Mouse (Mus musculus): ENCODE data around the gene Letm1. TPM values are rescaled to one million over a fixed set of nuclear protein-coding genes. Genes with fewer than 3 reads are reported as not detected.

Letm1 gene
- polyA plus RNA-seq, 2 experiments: 31.3 to 44.4 TPM

- H3K36me3 ChIP-seq (ENCODE audit: control insufficient read depth, insufficient read depth, low read length): peaks cover 1% of the 10 kb centered on the region; the same call in 1 of the 2 replicates
- peak overlapping the region; percentile 95 for H3K9ac ChIP-seq (ENCODE audit: low read depth, low read length, severe bottlenecking)
- H3K27me3 ChIP-seq (ENCODE audit: control insufficient read depth, insufficient read depth, low read length): no peaks in the 10 kb centered on the region
- peak overlapping the region; percentile 94 for H3K27ac ChIP-seq (replicated peaks; ENCODE audit: low read depth, low read length)
- WGBS: 22% methylated on average over 9 of the region's 9 CpGs
- no peak for ATAC-seq (ENCODE audit: low FRiP score, low read depth)
- no peak for TF ChIP-seq POLR2A (IDR thresholded peaks at IDR 0.05; ENCODE audit: borderline replicate concordance, extremely low read depth, insufficient read depth, insufficient read length)
- peak overlapping the region; percentile 100 for H3K4me3 ChIP-seq (replicated peaks; ENCODE audit: low read length)
- DNase-seq (ENCODE audit: low spot score): no peak
- peak overlapping the region; percentile 83 for H3K4me2 ChIP-seq (replicated peaks; ENCODE audit: low read depth, low read length, severe bottlenecking)
- no peaks in the 10 kb centered on the region for H3K9me3 ChIP-seq (ENCODE audit: control insufficient read depth, low read length)
- peaks cover 9% of the 10 kb centered on the region for H3K4me1 ChIP-seq (ENCODE audit: control insufficient read depth, insufficient read depth, low read length)
Measured at GRCm38 (mm10) chr5:33819141-33819875, 36.7 kb upstream of the Letm1 start.

- no peak overlapping the region for H3K27ac ChIP-seq (replicated peaks; ENCODE audit: low read depth, low read length)
- 25% methylated on average over 5 of the region's 5 CpGs for WGBS
Measured at GRCm38 (mm10) chr5:33818104-33818503, 35.5 kb upstream of the Letm1 start.

GRCm38 (mm10) chr5:33816008-33816725, 33.5 kb upstream of the Letm1 start:
- no peak for TF ChIP-seq POLR2A (IDR thresholded peaks at IDR 0.05; ENCODE audit: borderline replicate concordance, extremely low read depth, insufficient read depth, insufficient read length)
- Histone ChIP-seq H3K4me3 (replicated peaks; ENCODE audit: low read length) (no peak overlapping the region), H3K9ac (ENCODE audit: low read depth, low read length, severe bottlenecking) (no peak overlapping the region), H3K4me2 (replicated peaks; ENCODE audit: low read depth, low read length, severe bottlenecking) (no peak overlapping the region), H3K36me3 (ENCODE audit: control insufficient read depth, insufficient read depth, low read length) (no peaks in the 10 kb centered on the region), H3K9me3 (ENCODE audit: control insufficient read depth, low read length) (no peaks in the 10 kb centered on the region), H3K27ac (replicated peaks; ENCODE audit: low read depth, low read length) (no peak overlapping the region), H3K27me3 (ENCODE audit: control insufficient read depth, insufficient read depth, low read length) (no peaks in the 10 kb centered on the region), H3K4me1 (ENCODE audit: control insufficient read depth, insufficient read depth, low read length) (peaks cover 5% of the 10 kb centered on the region)
- no peak for DNase-seq (ENCODE audit: low spot score)
- WGBS: 73% methylated on average over 6 of the region's 6 CpGs
- no peak for ATAC-seq (ENCODE audit: low FRiP score, low read depth)

More at GRCm38 (mm10) chr5:33818104-33818503, 35.5 kb upstream of the Letm1 start:
- Histone ChIP-seq H3K36me3 (ENCODE audit: control insufficient read depth, insufficient read depth, low read length) (no peaks in the 10 kb centered on the region), H3K9ac (ENCODE audit: low read depth, low read length, severe bottlenecking) (no peak overlapping the region), H3K4me1 (ENCODE audit: control insufficient read depth, insufficient read depth, low read length) (peaks cover 9% of the 10 kb centered on the region), H3K9me3 (ENCODE audit: control insufficient read depth, low read length) (no peaks in the 10 kb centered on the region), H3K4me2 (replicated peaks; ENCODE audit: low read depth, low read length, severe bottlenecking) (no peak overlapping the region), H3K27me3 (ENCODE audit: control insufficient read depth, insufficient read depth, low read length) (no peaks in the 10 kb centered on the region), H3K4me3 (replicated peaks; ENCODE audit: low read length) (no peak overlapping the region)
- DNase-seq (ENCODE audit: low spot score) (no peak), ATAC-seq (ENCODE audit: low FRiP score, low read depth) (no peak)
- TF ChIP-seq POLR2A (IDR thresholded peaks at IDR 0.05; ENCODE audit: borderline replicate concordance, extremely low read depth, insufficient read depth, insufficient read length): no peak

GRCm38 (mm10) chr5:33811519-33811918, 28.9 kb upstream of the Letm1 start:
- H3K9me3 ChIP-seq (ENCODE audit: control insufficient read depth, low read length): no peaks in the 10 kb centered on the region
- no peak overlapping the region for H3K4me3 ChIP-seq (replicated peaks; ENCODE audit: low read length)
- no peak overlapping the region for H3K27ac ChIP-seq (replicated peaks; ENCODE audit: low read depth, low read length)
- H3K36me3 ChIP-seq (ENCODE audit: control insufficient read depth, insufficient read depth, low read length): no peaks in the 10 kb centered on the region
- ATAC-seq (ENCODE audit: low FRiP score, low read depth): no peak
- no peaks in the 10 kb centered on the region for H3K4me1 ChIP-seq (ENCODE audit: control insufficient read depth, insufficient read depth, low read length)
- 83% methylated on average over 4 of the region's 4 CpGs for WGBS
- TF ChIP-seq POLR2A (IDR thresholded peaks at IDR 0.05; ENCODE audit: borderline replicate concordance, extremely low read depth, insufficient read depth, insufficient read length): no peak
- H3K4me2 ChIP-seq (replicated peaks; ENCODE audit: low read depth, low read length, severe bottlenecking): no peak overlapping the region
- no peak for DNase-seq (ENCODE audit: low spot score)
- no peaks in the 10 kb centered on the region for H3K27me3 ChIP-seq (ENCODE audit: control insufficient read depth, insufficient read depth, low read length)
- H3K9ac ChIP-seq (ENCODE audit: low read depth, low read length, severe bottlenecking): no peak overlapping the region

GRCm38 (mm10) chr5:33803337-33803736, 20.7 kb upstream of the Letm1 start:
- WGBS: 82% methylated on average over 2 of the region's 2 CpGs

More at GRCm38 (mm10) chr5:33803337-33803736, 20.7 kb upstream of the Letm1 start:
- Histone ChIP-seq H3K27me3 (ENCODE audit: control insufficient read depth, insufficient read depth, low read length) (no peaks in the 10 kb centered on the region), H3K4me2 (replicated peaks; ENCODE audit: low read depth, low read length, severe bottlenecking) (no peak overlapping the region), H3K36me3 (ENCODE audit: control insufficient read depth, insufficient read depth, low read length) (no peaks in the 10 kb centered on the region), H3K9me3 (ENCODE audit: control insufficient read depth, low read length) (peaks cover 1% of the 10 kb centered on the region; the same call in 1 of the 2 replicates), H3K27ac (replicated peaks; ENCODE audit: low read depth, low read length) (no peak overlapping the region), H3K4me3 (replicated peaks; ENCODE audit: low read length) (no peak overlapping the region), H3K4me1 (ENCODE audit: control insufficient read depth, insufficient read depth, low read length) (no peaks in the 10 kb centered on the region), H3K9ac (ENCODE audit: low read depth, low read length, severe bottlenecking) (no peak overlapping the region)
- DNase-seq (ENCODE audit: low spot score) (no peak), ATAC-seq (ENCODE audit: low FRiP score, low read depth) (no peak)
- TF ChIP-seq POLR2A (IDR thresholded peaks at IDR 0.05; ENCODE audit: borderline replicate concordance, extremely low read depth, insufficient read depth, insufficient read length): no peak
